Comparison of ENCODE assay signal across 8 mouse cellular contexts in genomic region chr4:129641756-129642155, GRCm38 (mm10). TPM values are rescaled to one million over a fixed set of nuclear protein-coding genes. Genes with fewer than 3 reads are reported as not detected.
DNase-seq lines count a peak whose midpoint lies in the region; ATAC-seq and TF ChIP-seq lines count a peak whose summit lies in the region.

No protein-coding gene starts in this region.

- peak overlapping the region; percentile 95; the same call in 1 of the 2 replicates for H3K4me2 ChIP-seq in hindbrain, embryonic 13.5 days
- peak overlapping the region; percentile 96 for H3K4me2 ChIP-seq in liver, postnatal 0 days (ENCODE audit: low read depth, low read length)

- H3K36me3 ChIP-seq in hindbrain, embryonic 13.5 days = peaks cover 51% of the 10 kb centered on the region
- H3K36me3 ChIP-seq in liver, postnatal 0 days (replicated peaks; ENCODE audit: insufficient read depth, low read length) = peaks cover 38% of the 10 kb centered on the region

- no peak for TF ChIP-seq CTCF in layer of hippocampus, adult 2 months (conservative IDR thresholded peaks at IDR 0.05)
- no peak for TF ChIP-seq CTCF in liver, postnatal 0 days (IDR thresholded peaks at IDR 0.05; ENCODE audit: low read depth)

- no peak for TF ChIP-seq EP300 in liver, postnatal 0 days (IDR thresholded peaks at IDR 0.05; ENCODE audit: low read depth)

- no peaks in the 10 kb centered on the region for H3K9me3 ChIP-seq in hindbrain, embryonic 13.5 days
- H3K9me3 ChIP-seq in liver, postnatal 0 days (ENCODE audit: low read length) = no peaks in the 10 kb centered on the region

- DNase-seq in layer of hippocampus, adult 2 months (ENCODE audit: low spot score in 2 of 2) = no peak
- no peak for DNase-seq in layer of hippocampus, postnatal 14 days (ENCODE audit: low spot score in 2 of 2)
- no peak for DNase-seq in liver, postnatal 0 days
- DNase-seq in cerebellum, adult 18-20 months = no peak

- H3K9ac ChIP-seq in hindbrain, embryonic 13.5 days = no peak overlapping the region
- no peak overlapping the region for H3K9ac ChIP-seq in liver, postnatal 0 days (replicated peaks)

- peaks cover 4% of the 10 kb centered on the region for H3K4me1 ChIP-seq in brown adipose tissue, adult 24 weeks (ENCODE audit: control insufficient read depth, insufficient read depth, insufficient read length, low read length)
- H3K4me1 ChIP-seq in hindbrain, embryonic 13.5 days (replicated peaks) = peaks cover 32% of the 10 kb centered on the region
- H3K4me1 ChIP-seq in liver, postnatal 0 days (ENCODE audit: insufficient read depth) = peaks cover 19% of the 10 kb centered on the region

- WGBS in hindbrain, embryonic 13.5 days = 59% methylated on average over 5 of the region's 5 CpGs
- 59% methylated on average over 5 of the region's 5 CpGs for WGBS in liver, postnatal 0 days (ENCODE audit: insufficient replicate concordance)

- peak overlapping the region; percentile 80 for H3K4me3 ChIP-seq in layer of hippocampus, adult 2 months
- no peak overlapping the region for H3K4me3 ChIP-seq in brown adipose tissue, adult 24 weeks (ENCODE audit: insufficient read depth, low read depth, low read length)
- H3K4me3 ChIP-seq in hindbrain, embryonic 13.5 days = no peak overlapping the region
- 0 out of 2 replicates have a peak overlapping the region, but pooled peaks have one; percentile 75 for H3K4me3 ChIP-seq in liver, postnatal 0 days (ENCODE audit: low read depth, low read length)

- H3K27ac ChIP-seq in layer of hippocampus, adult 2 months = peak overlapping the region; percentile 95
- H3K27ac ChIP-seq in brown adipose tissue, adult 24 weeks (replicated peaks; ENCODE audit: low read depth, low read length) = peak overlapping the region; percentile 43
- H3K27ac ChIP-seq in hindbrain, embryonic 13.5 days = 0 out of 2 replicates have a peak overlapping the region, but pooled peaks have one; percentile 8
- peak overlapping the region; percentile 48; the same call in 1 of the 2 replicates for H3K27ac ChIP-seq in liver, postnatal 0 days (ENCODE audit: low read depth)

- no peaks in the 10 kb centered on the region for H3K27me3 ChIP-seq in hindbrain, embryonic 13.5 days
- H3K27me3 ChIP-seq in liver, postnatal 0 days (ENCODE audit: insufficient read depth, low read length) = no peaks in the 10 kb centered on the region

- no peak for ATAC-seq in hindbrain, embryonic 13.5 days (ENCODE audit: low FRiP score)
- ATAC-seq in liver, postnatal 0 days = no peak
- ATAC-seq in frontal cortex, adult (ENCODE audit: low TSS enrichment) = no peak
- no peak for ATAC-seq in monocyte, adult 5-6 weeks (replicated peaks; ENCODE audit: insufficient number of reproducible peaks, low FRiP score, low TSS enrichment, poor library complexity, severe bottlenecking)

RNA-seq across cellular contexts. Expression of gene Txlna, which starts 0.9 kb away (rescaled TPM):
- 10 to 100 TPM; 49.7 to 51.3 TPM for total RNA-seq in layer of hippocampus, adult 2 months (2021)
- total RNA-seq in layer of hippocampus, postnatal 14 days (2021) = 10 to 100 TPM; 39.8 to 46.9 TPM
- 13.5 and 15.8 TPM in 2 replicates for polyA plus RNA-seq in brown adipose tissue, adult 24 weeks (2012; ENCODE audit: insufficient read depth, insufficient read length, missing spikeins)
- 56.8 and 58.1 TPM in 2 replicates for polyA plus RNA-seq in hindbrain, embryonic 13.5 days (2015; fragmentation: Nextera tagmentation; extraction: Ambion mirVana)
- polyA plus RNA-seq in liver, postnatal 0 days (2015; fragmentation: Nextera tagmentation; extraction: Ambion mirVana) = 12.5 and 14.0 TPM in 2 replicates
- total RNA-seq in monocyte, adult 5-6 weeks (2017) = 27.6 to 67.4 TPM (median 64.4 TPM) in 3 replicates

RNA-seq across cellular contexts. Expression of gene Ccdc28b, which starts 18.0 kb away (rescaled TPM):
- total RNA-seq in layer of hippocampus, adult 2 months (2021) = 10 to 100 TPM; 70.2 to 81.0 TPM
- total RNA-seq in layer of hippocampus, postnatal 14 days (2021) = 100 to 1,000 TPM; 102 to 116 TPM
- polyA plus RNA-seq in brown adipose tissue, adult 24 weeks (2012; ENCODE audit: insufficient read depth, insufficient read length, missing spikeins) = 59.5 and 76.0 TPM in 2 replicates
- 130 and 135 TPM in 2 replicates for polyA plus RNA-seq in hindbrain, embryonic 13.5 days (2015; fragmentation: Nextera tagmentation; extraction: Ambion mirVana)
- polyA plus RNA-seq in liver, postnatal 0 days (2015; fragmentation: Nextera tagmentation; extraction: Ambion mirVana) = 13.1 and 15.7 TPM in 2 replicates
- total RNA-seq in monocyte, adult 5-6 weeks (2017) = 30.9 to 112 TPM (median 62.0 TPM) in 3 replicates

RNA-seq across cellular contexts. Expression of gene Iqcc, which starts 22.9 kb away (rescaled TPM):
- 10 to 100 TPM; 31.5 to 34.3 TPM for total RNA-seq in layer of hippocampus, adult 2 months (2021)
- total RNA-seq in layer of hippocampus, postnatal 14 days (2021) = 10 to 100 TPM; 31.3 to 35.7 TPM
- 14.3 and 14.6 TPM in 2 replicates for polyA plus RNA-seq in brown adipose tissue, adult 24 weeks (2012; ENCODE audit: insufficient read depth, insufficient read length, missing spikeins)
- 30.0 and 37.8 TPM in 2 replicates for polyA plus RNA-seq in hindbrain, embryonic 13.5 days (2015; fragmentation: Nextera tagmentation; extraction: Ambion mirVana)
- polyA plus RNA-seq in liver, postnatal 0 days (2015; fragmentation: Nextera tagmentation; extraction: Ambion mirVana) = 5.2 and 8.2 TPM in 2 replicates
- total RNA-seq in monocyte, adult 5-6 weeks (2017) = 13.5 to 20.9 TPM (median 15.1 TPM) in 3 replicates

RNA-seq across cellular contexts. Expression of gene Dcdc2b, which starts 27.7 kb away (rescaled TPM):
- total RNA-seq in layer of hippocampus, adult 2 months (2021) = 1 to 10 TPM; 5.7 to 7.4 TPM
- 1 to 10 TPM; 3.4 to 4.4 TPM for total RNA-seq in layer of hippocampus, postnatal 14 days (2021)
- 1.3 TPM in 1 of 2 replicates, not detected in the other for polyA plus RNA-seq in brown adipose tissue, adult 24 weeks (2012; ENCODE audit: insufficient read depth, insufficient read length, missing spikeins)
- polyA plus RNA-seq in hindbrain, embryonic 13.5 days (2015; fragmentation: Nextera tagmentation; extraction: Ambion mirVana) = 4.0 and 4.3 TPM in 2 replicates
- polyA plus RNA-seq in liver, postnatal 0 days (2015; fragmentation: Nextera tagmentation; extraction: Ambion mirVana) = 0.54 and 0.71 TPM in 2 replicates
- total RNA-seq in monocyte, adult 5-6 weeks (2017) = 0.78 TPM in 1 of 3 replicates, not detected in the others

RNA-seq across cellular contexts. Expression of gene Kpna6, which starts 30.8 kb away (rescaled TPM):
- 10 to 100 TPM; 88.7 to 97.9 TPM for total RNA-seq in layer of hippocampus, adult 2 months (2021)
- 10 to 100 TPM; 88.9 to 93.4 TPM for total RNA-seq in layer of hippocampus, postnatal 14 days (2021)
- 45.7 and 75.5 TPM in 2 replicates for polyA plus RNA-seq in brown adipose tissue, adult 24 weeks (2012; ENCODE audit: insufficient read depth, insufficient read length, missing spikeins)
- polyA plus RNA-seq in hindbrain, embryonic 13.5 days (2015; fragmentation: Nextera tagmentation; extraction: Ambion mirVana) = 15.7 and 17.6 TPM in 2 replicates
- polyA plus RNA-seq in liver, postnatal 0 days (2015; fragmentation: Nextera tagmentation; extraction: Ambion mirVana) = 3.3 and 3.7 TPM in 2 replicates
- 16.8 to 32.2 TPM (median 18.2 TPM) in 3 replicates for total RNA-seq in monocyte, adult 5-6 weeks (2017)

Comparison
In these comparisons a context has a peak if more than half of its experiments do, and no peak if none do; other contexts are left out.
1. H3K27ac ChIP-seq: peak in every context shown above with its lines; median percentile 95 in layer of hippocampus, adult 2 months; 48 in liver, postnatal 0 days; 43 in brown adipose tissue, adult 24 weeks; 8 in hindbrain, embryonic 13.5 days.
2. H3K4me3 ChIP-seq: peak in layer of hippocampus, adult 2 months (single experiment) and liver, postnatal 0 days (single experiment); none in brown adipose tissue, adult 24 weeks (single experiment) and hindbrain, embryonic 13.5 days (single experiment).